Mouse (Mus musculus) hindbrain, embryonic 10.5 days (tissue): ENCODE measurements around the gene Kremen2. TPM values are rescaled to one million over a fixed set of nuclear protein-coding genes. Genes with fewer than 3 reads are reported as not detected.
A peak's percentile ranks its signal among the peaks of the same experiment; 100 is the strongest.
"Not testable (repeated sequence)": the region's sequence is repeated elsewhere in the genome, so short reads cannot be mapped to it uniquely, and the experiment has no call there.

Experiments
- DNase-seq: peaks from one replicate; pipeline ENCODE4 v3.0.0-alpha.2; 2017; ENCODE audit warnings: low spot score
- H3K27ac ChIP-seq: fragments of 300-500 bp; sonication (generic); 2 replicates; pipeline ENCODE4 v1.5.1; 2016; ENCODE audit warnings: mild to moderate bottlenecking, moderate library complexity
- H3K27me3 ChIP-seq: fragments of 300-500 bp; sonication (generic); 2 replicates; pipeline ENCODE4 v1.6.1; 2016; ENCODE audit warnings: mild to moderate bottlenecking; ENCODE audit not compliant: poor library complexity, insufficient read depth, severe bottlenecking
- H3K36me3 ChIP-seq: fragments of 300-500 bp; sonication (generic); 2 replicates; pipeline ENCODE4 v1.6.1; 2016; ENCODE audit warnings: mild to moderate bottlenecking, moderate library complexity
- H3K4me1 ChIP-seq: fragments of 300-500 bp; sonication (generic); replicated peaks from 2 replicates; pipeline ENCODE4 v1.6.1; 2016; ENCODE audit warnings: mild to moderate bottlenecking
- H3K4me3 ChIP-seq: fragments of 300-500 bp; sonication (generic); 2 replicates; pipeline ENCODE4 v1.5.1; 2016; ENCODE audit warnings: mild to moderate bottlenecking, moderate library complexity
- H3K9me3 ChIP-seq: fragments of 300-500 bp; sonication (generic); 2 replicates; pipeline ENCODE4 v1.6.1; 2016; ENCODE audit warnings: mild to moderate bottlenecking, moderate library complexity
- WGBS: fragments of 180-500 bp; shearing (Covaris S2); methylation state at CpG from one replicate; pipeline ENCODE4 v1.1.7; 2016; 5-methylcytosine and 5-hydroxymethylcytosine counted together
- polyA plus RNA-seq: library from polyadenylated mRNA; unstranded; fragments of >200 nt; fragmentation: Nextera tagmentation; extraction: Ambion mirVana; gene quantifications from 2 replicates; pipeline ENCODE4 v1.2.1, GENCODE M21; 2016

The Kremen2 gene
- polyA plus RNA-seq, 1 experiment from 2014 or later, result 4.3 TPM

- peaks cover 10% of the 10 kb centered on the region for H3K4me1 ChIP-seq
- no peak for DNase-seq
- H3K27me3 ChIP-seq, result no peaks in the 10 kb centered on the region
- no peak overlapping the region for H3K27ac ChIP-seq
- 0 out of 2 replicates have a peak, but pooled peaks cover 4% of the 10 kb centered on the region for H3K36me3 ChIP-seq
- H3K9me3 ChIP-seq, result no peaks in the 10 kb centered on the region
- WGBS, result 79% methylated on average over 10 of the region's 10 CpGs
- no peak overlapping the region for H3K4me3 ChIP-seq
Observed at GRCm38 (mm10) chr17:23776216-23776615, 30.6 kb upstream of the Kremen2 start.

GRCm38 (mm10) chr17:23774090-23774489 is 28.5 kb upstream of the Kremen2 start:
- Histone ChIP-seq H3K4me1 (peaks cover 22% of the 10 kb centered on the region), H3K27me3 (no peaks in the 10 kb centered on the region), H3K36me3 (peaks cover 8% of the 10 kb centered on the region; the same call in 1 of the 2 replicates), H3K9me3 (no peaks in the 10 kb centered on the region), H3K4me3 (no peak overlapping the region), H3K27ac (peak overlapping the region; percentile 35; the same call in 1 of the 2 replicates)
- DNase-seq, result peak; percentile 79
- WGBS, result 9% methylated on average over 12 of the region's 12 CpGs

- Histone ChIP-seq H3K27ac (no peak overlapping the region), H3K36me3 (peaks cover 13% of the 10 kb centered on the region), H3K9me3 (no peaks in the 10 kb centered on the region), H3K4me3 (no peak overlapping the region), H3K27me3 (no peaks in the 10 kb centered on the region), H3K4me1 (peaks cover 22% of the 10 kb centered on the region)
- 75% methylated on average over 6 of the region's 6 CpGs for WGBS
- no peak for DNase-seq
Observed at GRCm38 (mm10) chr17:23773676-23774075, 28.0 kb upstream of the Kremen2 start.

GRCm38 (mm10) chr17:23772219-23772556 is 26.6 kb upstream of the Kremen2 start:
- not testable (repeated sequence) for H3K9me3 ChIP-seq, H3K27ac ChIP-seq, DNase-seq, H3K27me3 ChIP-seq
- H3K4me3 ChIP-seq, result peak overlapping the region; percentile 87
- H3K36me3 ChIP-seq, result peaks cover 27% of the 10 kb centered on the region
- peaks cover 22% of the 10 kb centered on the region for H3K4me1 ChIP-seq
- 88% methylated on average over 2 of the region's 2 CpGs for WGBS

- DNase-seq, result peak; percentile 99
- peak within 1 kb of the TSS; percentile 87 for H3K4me3 ChIP-seq
- WGBS, result 4% methylated on average over 58 of the region's 58 CpGs
Observed at GRCm38 (mm10) chr17:23771284-23772218, 25.9 kb upstream of the Kremen2 start, which contains the start of gene Flywch1. Gene Flywch1, minus strand, starts transcription at chr17:23771602.

GRCm38 (mm10) chr17:23770896-23771283 is 25.3 kb upstream of the Kremen2 start:
- DNase-seq, result no peak

More at GRCm38 (mm10) chr17:23771284-23772218, 25.9 kb upstream of the Kremen2 start, which contains the start of gene Flywch1:
- no peaks in the 10 kb centered on the region for H3K9me3 ChIP-seq
- H3K36me3 ChIP-seq, result peaks cover 32% of the 10 kb centered on the region
- peaks cover 22% of the 10 kb centered on the region for H3K4me1 ChIP-seq
- H3K27me3 ChIP-seq, result no peaks in the 10 kb centered on the region
- peak within 1 kb of the TSS; percentile 97 for H3K27ac ChIP-seq

GRCm38 (mm10) chr17:23770493-23770892 is 24.9 kb upstream of the Kremen2 start:
- peaks cover 39% of the 10 kb centered on the region for H3K36me3 ChIP-seq
- H3K4me1 ChIP-seq, result peaks cover 22% of the 10 kb centered on the region
- H3K4me3 ChIP-seq, result peak overlapping the region; percentile 87
- no peaks in the 10 kb centered on the region for H3K9me3 ChIP-seq
- peak overlapping the region; percentile 97 for H3K27ac ChIP-seq
- WGBS, result 16% methylated on average over 2 of the region's 2 CpGs
- no peaks in the 10 kb centered on the region for H3K27me3 ChIP-seq
- no peak for DNase-seq

More at GRCm38 (mm10) chr17:23770896-23771283, 25.3 kb upstream of the Kremen2 start:
- Histone ChIP-seq H3K27ac (peak overlapping the region; percentile 97), H3K36me3 (peaks cover 35% of the 10 kb centered on the region), H3K4me1 (peaks cover 22% of the 10 kb centered on the region), H3K27me3 (no peaks in the 10 kb centered on the region), H3K9me3 (no peaks in the 10 kb centered on the region), H3K4me3 (peak overlapping the region; percentile 87)
- WGBS, result 1% methylated on average over 19 of the region's 19 CpGs

- H3K36me3 ChIP-seq, result peaks cover 87% of the 10 kb centered on the region
- DNase-seq, result no peak
Observed at GRCm38 (mm10) chr17:23762976-23763375, 17.3 kb upstream of the Kremen2 start.

GRCm38 (mm10) chr17:23761155-23761554 is 15.5 kb upstream of the Kremen2 start:
- Histone ChIP-seq H3K4me1 (0 out of 2 replicates have a peak, but pooled peaks cover 4% of the 10 kb centered on the region), H3K9me3 (no peaks in the 10 kb centered on the region), H3K27ac (no peak overlapping the region), H3K4me3 (no peak overlapping the region), H3K36me3 (peaks cover 92% of the 10 kb centered on the region), H3K27me3 (no peaks in the 10 kb centered on the region)
- WGBS, result 90% methylated on average over 3 of the region's 3 CpGs
- no peak for DNase-seq

More at GRCm38 (mm10) chr17:23762976-23763375, 17.3 kb upstream of the Kremen2 start:
- Histone ChIP-seq H3K4me1 (0 out of 2 replicates have a peak, but pooled peaks cover 4% of the 10 kb centered on the region), H3K27me3 (no peaks in the 10 kb centered on the region), H3K9me3 (no peaks in the 10 kb centered on the region), H3K27ac (no peak overlapping the region), H3K4me3 (no peak overlapping the region)
- WGBS, result 90% methylated on average over 11 of the region's 11 CpGs

GRCm38 (mm10) chr17:23760231-23760630 is 14.6 kb upstream of the Kremen2 start:
- Histone ChIP-seq H3K27me3 (no peaks in the 10 kb centered on the region), H3K27ac (no peak overlapping the region), H3K36me3 (peaks cover 94% of the 10 kb centered on the region), H3K4me3 (no peak overlapping the region), H3K9me3 (no peaks in the 10 kb centered on the region), H3K4me1 (0 out of 2 replicates have a peak, but pooled peaks cover 4% of the 10 kb centered on the region)
- WGBS, result 93% methylated on average over 9 of the region's 9 CpGs
- DNase-seq, result no peak

GRCm38 (mm10) chr17:23758801-23759200 is 13.2 kb upstream of the Kremen2 start:
- Histone ChIP-seq H3K4me3 (no peak overlapping the region), H3K27ac (no peak overlapping the region), H3K36me3 (peaks cover 100% of the 10 kb centered on the region), H3K4me1 (0 out of 2 replicates have a peak, but pooled peaks cover 4% of the 10 kb centered on the region), H3K9me3 (no peaks in the 10 kb centered on the region), H3K27me3 (no peaks in the 10 kb centered on the region)
- WGBS, result 81% methylated on average over 8 of the region's 8 CpGs
- no peak for DNase-seq

GRCm38 (mm10) chr17:23757581-23757980 is 11.9 kb upstream of the Kremen2 start:
- 96% methylated on average over 9 of the region's 9 CpGs for WGBS
- Histone ChIP-seq H3K4me3 (no peak overlapping the region), H3K27me3 (no peaks in the 10 kb centered on the region), H3K9me3 (no peaks in the 10 kb centered on the region), H3K4me1 (no peaks in the 10 kb centered on the region), H3K36me3 (peaks cover 100% of the 10 kb centered on the region), H3K27ac (no peak overlapping the region)
- DNase-seq, result no peak

- Histone ChIP-seq H3K9me3 (no peaks in the 10 kb centered on the region), H3K4me1 (no peaks in the 10 kb centered on the region), H3K27me3 (no peaks in the 10 kb centered on the region), H3K36me3 (peaks cover 99% of the 10 kb centered on the region), H3K27ac (no peak overlapping the region), H3K4me3 (no peak overlapping the region)
- DNase-seq, result no peak
- 94% methylated on average over 13 of the region's 13 CpGs for WGBS
Observed at GRCm38 (mm10) chr17:23755689-23756088, 10.1 kb upstream of the Kremen2 start.
